Mouse (Mus musculus): ENCODE measurements at regions not wholly inside any gene's neighbourhood (a gene's known extent, or its start where the extent isn't known, plus 50 kb on each side); places are given as distances from the start of the nearest gene placed in this dataset.

- DNase-seq (ENCODE audit: low spot score): no peak
Observed at GRCm38 (mm10) chr2:94983484-94983883, 545.5 kb upstream of the Api5 start.

- no peak for DNase-seq (ENCODE audit: low spot score)
Observed at GRCm38 (mm10) chr2:94963520-94963919, 525.6 kb upstream of the Api5 start.

GRCm38 (mm10) chr2:94945646-94946045, 507.7 kb upstream of the Api5 start:
- DNase-seq (ENCODE audit: low spot score): no peak

GRCm38 (mm10) chr2:94932115-94932514, 494.2 kb upstream of the Api5 start:
- DNase-seq (ENCODE audit: low spot score): no peak

GRCm38 (mm10) chr2:94919361-94919760, 481.4 kb upstream of the Api5 start:
- DNase-seq (ENCODE audit: low spot score): peak; percentile 78

- no peak for DNase-seq (ENCODE audit: low spot score)
Observed at GRCm38 (mm10) chr2:94918062-94918461, 480.1 kb upstream of the Api5 start.

- DNase-seq (ENCODE audit: low spot score): no peak
Observed at GRCm38 (mm10) chr2:94901580-94901979, 463.6 kb upstream of the Api5 start.
